Mouse (Mus musculus) myocyte (in vitro differentiated cells): ENCODE data around the gene Slc25a35.

ENCODE experiments used
- E2F4 ChIP-seq: IDR thresholded peaks from one replicate; pipeline ENCODE4 v1.6.1; 2011; ENCODE audit warnings: mild to moderate bottlenecking, control low read depth, moderate library complexity; ENCODE audit not compliant: insufficient read depth
- POLR2A ChIP-seq: IDR thresholded peaks from one replicate; pipeline ENCODE4 v1.6.1; 2011; ENCODE audit warnings: low read depth, mild to moderate bottlenecking, control low read depth, moderate library complexity; ENCODE audit not compliant: insufficient read length
- TCF12 ChIP-seq: IDR thresholded peaks from one replicate; pipeline ENCODE4 v1.6.1; 2011; ENCODE audit warnings: mild to moderate bottlenecking, control low read depth; ENCODE audit not compliant: poor library complexity, insufficient read depth, severe bottlenecking

- TF ChIP-seq E2F4 (no peak), POLR2A (peak; percentile 76), TCF12 (no peak)
Observed at GRCm38 (mm10) chr11:69012071-69012601, 44.2 kb downstream of the Slc25a35 start.
